Mouse (Mus musculus): ENCODE measurements around the gene Pcyt2.

Pcyt2 gene

GRCm38 (mm10) chr11:120617519-120618112, at the start of gene Pcyt2:
Gene Pcyt2 (minus strand): TSS chr11:120617936.
- DNase-seq = peak; percentile 93

DNA sequence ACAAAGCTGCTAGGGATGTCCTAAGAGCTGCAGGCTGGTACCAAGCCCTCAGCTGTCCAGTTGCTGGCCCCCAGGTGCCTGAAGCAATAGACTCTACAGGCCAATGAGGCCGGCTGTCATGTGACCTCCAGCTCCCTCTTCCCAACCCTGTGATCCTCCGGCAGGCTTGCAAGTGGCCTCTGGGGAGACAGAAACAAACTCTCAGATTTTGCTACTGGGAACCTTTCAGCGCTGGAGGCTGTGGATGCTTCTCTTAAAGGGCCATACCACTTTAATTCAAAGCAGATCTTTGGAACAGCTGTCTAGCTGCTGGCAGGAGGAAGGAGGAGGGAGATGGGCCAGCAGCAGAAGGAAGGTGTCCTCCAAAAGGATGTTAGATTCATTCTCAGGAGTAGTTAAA, 48.9 kb upstream of the Pcyt2 start:
- no peak for DNase-seq

DNA sequence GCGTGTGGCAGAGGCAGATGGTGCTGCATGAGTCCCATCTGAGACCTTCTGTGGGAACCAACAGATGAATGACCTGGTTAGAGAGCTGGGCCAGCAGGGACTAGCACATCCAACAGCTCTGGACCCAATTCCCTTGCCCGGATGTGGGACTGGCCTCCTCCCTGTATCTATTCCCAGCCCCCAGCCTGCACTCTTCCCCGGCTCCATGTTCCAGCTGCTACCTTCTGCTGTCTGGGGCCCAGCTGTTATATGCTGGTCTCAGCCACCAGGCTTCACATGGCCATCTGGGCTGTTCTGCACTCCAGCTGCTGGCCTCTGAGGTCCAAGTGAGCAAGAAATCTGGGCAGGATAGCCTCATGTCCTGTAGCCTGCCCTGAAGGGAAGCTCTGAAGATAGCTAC, 47.7 kb upstream of the Pcyt2 start:
- DNase-seq = no peak

DNA sequence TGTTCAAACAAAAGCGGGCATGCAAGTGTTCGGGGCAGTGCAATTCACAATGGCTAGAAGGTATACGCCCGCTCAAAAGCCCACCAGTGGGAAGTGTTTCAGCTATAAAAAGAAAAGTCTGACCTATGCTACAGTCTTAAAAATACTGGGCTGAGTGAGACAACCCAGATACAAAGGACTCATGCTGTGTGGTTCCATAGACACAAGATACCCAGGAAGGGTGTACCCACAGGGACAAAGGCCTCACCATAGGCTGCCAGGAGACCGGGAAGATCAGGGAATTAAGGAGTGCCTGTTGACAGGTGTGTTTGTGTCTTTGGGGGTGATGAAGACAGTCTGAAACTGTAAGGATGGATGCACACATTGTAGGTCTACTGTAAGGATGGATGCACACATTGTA, 46.0 kb upstream of the Pcyt2 start:
- DNase-seq = no peak

DNA sequence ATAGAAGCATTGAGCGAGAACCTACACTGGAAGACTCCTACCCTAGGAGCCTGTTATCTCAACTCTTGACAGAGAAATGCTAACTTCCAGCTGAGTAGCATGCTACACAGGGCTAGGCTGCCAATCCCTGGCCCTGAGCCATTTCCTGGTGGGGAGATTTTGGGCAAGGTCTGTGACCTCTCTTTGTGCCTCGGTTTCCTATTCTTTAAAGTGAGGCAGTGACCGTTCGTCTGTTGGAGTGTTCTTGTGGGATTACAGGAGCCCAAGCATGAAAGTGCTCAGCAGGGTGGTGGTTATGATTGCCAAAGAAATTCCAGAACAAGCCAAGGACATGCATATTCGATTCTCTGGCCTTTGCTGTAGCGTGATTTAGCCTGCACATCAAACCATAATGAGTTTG, 45.0 kb upstream of the Pcyt2 start:
- DNase-seq = no peak

- no peak for DNase-seq
These were observed 43.3 kb upstream of the Pcyt2 start, which contains the start of gene Notum for GRCm38 (mm10) chr11:120661076-120661460. Gene Notum (minus strand): TSS chr11:120661175.

DNA sequence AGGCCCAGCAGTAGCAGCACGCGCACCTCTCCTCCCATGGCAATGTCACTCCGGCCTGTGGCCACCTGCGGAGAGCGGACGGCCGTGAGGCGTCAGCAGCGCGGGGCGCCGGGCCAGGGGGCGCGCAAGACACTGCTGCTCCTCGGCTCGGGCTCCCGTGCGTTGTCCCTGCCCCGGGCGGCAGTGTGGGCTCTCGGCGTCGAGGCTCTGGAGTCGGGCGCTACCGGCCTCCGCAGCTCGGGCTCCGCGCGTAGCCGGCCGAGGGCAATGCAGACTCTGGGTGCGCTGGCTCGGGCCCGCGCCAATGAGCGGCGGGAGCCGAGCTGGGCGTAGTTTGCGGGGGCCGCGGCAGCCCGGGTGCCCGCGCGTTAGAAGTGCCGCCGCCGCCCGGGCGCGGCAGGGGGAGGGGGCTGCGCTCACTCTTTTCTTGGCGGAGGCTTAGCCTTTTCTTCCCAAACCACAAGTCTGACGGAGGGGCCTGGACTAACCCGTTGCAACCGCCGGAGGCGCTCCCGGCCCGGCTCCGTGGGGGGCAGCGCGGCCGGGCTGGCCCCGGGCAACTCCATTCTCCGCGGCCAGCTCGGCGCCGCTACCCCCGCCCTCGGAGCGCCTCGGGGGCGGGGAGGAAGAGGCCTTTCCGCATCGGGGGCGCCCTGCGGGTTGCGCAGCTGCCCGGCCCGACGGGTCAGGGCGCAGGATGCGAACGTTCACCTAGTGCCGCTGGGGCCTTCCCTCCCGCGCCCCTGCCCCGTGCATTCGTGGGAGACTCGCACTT, 42.8 kb upstream of the Pcyt2 start:
- DNase-seq = no peak

DNA sequence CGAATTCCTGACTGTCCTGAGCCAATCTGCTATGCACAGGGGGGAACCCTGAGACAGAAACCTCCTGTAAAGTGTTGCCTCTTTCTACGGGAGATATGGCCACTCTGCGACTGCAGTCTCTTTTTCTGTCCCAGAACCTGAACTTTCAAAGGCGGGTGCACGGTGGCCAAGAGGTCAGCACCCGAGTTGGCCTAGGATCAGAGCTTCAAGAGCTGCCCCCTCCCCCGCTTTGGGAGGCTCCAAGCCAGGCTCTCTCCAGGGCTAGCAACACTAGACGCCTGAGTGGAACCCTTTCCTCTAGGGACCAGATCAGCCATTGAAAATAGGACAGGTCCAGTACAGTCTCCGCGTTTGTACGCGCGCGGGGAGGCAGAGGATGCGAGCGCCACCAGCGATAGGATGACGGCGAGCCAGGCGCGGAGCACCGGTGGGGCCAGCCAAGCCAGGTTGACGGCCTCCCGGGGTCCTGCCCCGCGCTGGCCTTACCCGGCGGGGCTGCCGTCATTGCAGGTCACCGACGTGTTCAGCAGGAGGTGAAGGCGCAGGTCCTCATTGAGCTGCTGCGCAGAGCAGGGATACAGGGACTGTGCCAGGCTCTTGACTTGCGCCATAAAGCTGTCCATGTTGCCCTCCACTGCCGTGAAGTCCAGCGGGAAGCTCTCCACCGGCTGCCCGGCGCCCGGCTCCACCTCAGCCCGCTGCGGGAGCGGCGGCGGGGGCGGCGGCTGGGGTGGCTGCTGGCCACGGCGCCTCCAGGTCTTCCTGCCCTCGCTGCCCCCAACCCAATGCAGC, 42.0 kb upstream of the Pcyt2 start:
- DNase-seq = no peak

GRCm38 (mm10) chr11:120658876-120659410, 41.2 kb upstream of the Pcyt2 start:
- peak; percentile 45 for DNase-seq

- DNase-seq = no peak
These were observed 39.6 kb upstream of the Pcyt2 start for GRCm38 (mm10) chr11:120657301-120657700.

GRCm38 (mm10) chr11:120654741-120655140, 37.0 kb upstream of the Pcyt2 start:
- no peak for DNase-seq

- DNase-seq = no peak
These were observed 34.1 kb upstream of the Pcyt2 start for GRCm38 (mm10) chr11:120651872-120652271.

- DNase-seq = peak; percentile 49
These were observed 30.3 kb upstream of the Pcyt2 start, which contains the start of gene Myadml2 for GRCm38 (mm10) chr11:120648001-120648476. Gene Myadml2 (minus strand): TSS chr11:120648158.

DNA sequence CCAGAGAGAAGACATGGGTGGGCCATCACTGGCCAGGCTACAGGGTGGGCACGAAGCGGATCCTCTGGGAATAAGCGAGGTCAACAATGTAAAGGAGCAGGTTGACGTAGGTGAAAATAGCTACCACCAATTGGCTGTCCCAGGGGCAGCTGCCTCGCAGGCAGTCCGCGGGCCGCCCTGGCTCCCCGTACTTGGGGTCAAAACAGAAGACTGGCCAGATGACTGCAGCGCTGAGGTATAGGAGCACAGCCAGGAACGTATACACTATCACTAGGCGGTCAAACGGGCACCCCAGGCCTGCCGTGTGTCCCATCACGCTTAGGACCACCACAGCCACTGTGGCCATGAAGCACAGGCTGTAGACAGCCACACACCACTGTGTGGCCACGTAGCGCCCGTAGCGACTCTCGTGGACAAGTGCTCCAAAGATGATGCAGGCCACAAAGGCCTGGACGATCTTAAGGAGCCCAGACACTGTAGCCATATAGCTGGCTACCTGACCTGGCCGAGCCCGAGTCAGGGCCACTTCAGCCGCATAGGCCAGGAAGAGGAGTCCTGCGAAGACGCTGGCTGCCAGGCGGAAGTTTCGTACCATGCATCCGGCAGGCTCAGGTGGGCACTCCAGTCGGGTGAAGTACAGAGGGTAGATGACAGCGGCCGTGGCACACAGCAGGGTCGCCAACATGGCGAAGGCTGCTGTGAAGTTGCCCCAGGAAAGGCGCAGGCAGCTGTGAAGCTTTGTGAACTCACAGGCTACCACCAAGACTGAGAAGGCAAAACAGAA, 29.5 kb upstream of the Pcyt2 start:
- DNase-seq = no peak

GRCm38 (mm10) chr11:120643601-120643987, 25.9 kb upstream of the Pcyt2 start, which contains the start of gene Pycr1:
Gene Pycr1 (minus strand): TSS chr11:120643769.
- peak; percentile 87 for DNase-seq

DNA sequence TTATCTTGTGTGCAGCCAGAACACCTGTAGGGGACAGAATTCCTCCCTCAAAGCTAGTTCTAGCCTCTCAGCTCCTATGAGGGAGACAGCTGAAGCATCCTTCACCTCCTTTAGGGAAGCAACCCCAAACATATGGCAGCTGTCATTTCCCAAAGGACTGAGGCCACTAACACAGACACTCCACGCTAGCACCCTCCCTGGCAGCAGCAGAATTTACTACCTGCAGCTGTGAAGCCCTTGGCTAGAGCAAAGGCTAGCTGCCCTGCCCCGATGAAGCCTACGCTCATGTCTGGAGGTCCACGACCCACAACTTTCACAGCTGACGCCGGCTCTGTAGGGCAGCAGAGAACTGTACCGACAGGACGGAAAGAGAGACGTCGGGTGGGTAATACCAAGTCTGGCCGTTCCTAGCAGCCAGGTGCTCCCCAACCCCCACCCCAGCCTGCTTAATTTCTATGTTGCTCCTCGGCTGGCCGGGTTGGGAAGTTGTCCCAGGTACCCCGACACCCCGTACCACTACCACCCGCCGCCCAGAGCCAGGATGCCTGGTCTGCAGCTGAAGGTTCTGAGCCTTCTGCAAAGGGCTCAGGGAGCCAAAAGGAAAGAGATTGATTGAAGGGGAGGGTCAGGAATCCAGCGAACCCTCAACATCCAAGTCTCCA, 25.3 kb upstream of the Pcyt2 start:
- no peak for DNase-seq

DNA sequence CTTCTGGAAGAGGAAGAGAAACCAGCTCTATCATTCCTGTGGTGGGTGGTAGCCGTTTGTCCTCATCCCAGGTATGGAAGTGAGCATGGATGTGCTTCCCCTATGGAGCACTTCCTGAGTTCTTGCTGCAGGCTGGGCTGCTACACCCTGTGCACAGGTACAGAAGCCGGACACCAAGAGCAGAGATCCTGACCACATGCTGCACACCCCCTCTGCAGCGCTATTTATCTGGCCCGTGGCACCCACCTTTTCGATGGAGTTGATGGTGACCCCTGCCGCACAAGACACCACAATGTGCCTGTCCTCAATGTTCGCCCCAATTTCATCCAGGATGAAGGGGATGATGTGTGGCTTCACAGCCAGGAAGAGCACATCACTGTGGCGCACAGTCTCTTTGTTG, 24.1 kb upstream of the Pcyt2 start:
- no peak for DNase-seq

DNA sequence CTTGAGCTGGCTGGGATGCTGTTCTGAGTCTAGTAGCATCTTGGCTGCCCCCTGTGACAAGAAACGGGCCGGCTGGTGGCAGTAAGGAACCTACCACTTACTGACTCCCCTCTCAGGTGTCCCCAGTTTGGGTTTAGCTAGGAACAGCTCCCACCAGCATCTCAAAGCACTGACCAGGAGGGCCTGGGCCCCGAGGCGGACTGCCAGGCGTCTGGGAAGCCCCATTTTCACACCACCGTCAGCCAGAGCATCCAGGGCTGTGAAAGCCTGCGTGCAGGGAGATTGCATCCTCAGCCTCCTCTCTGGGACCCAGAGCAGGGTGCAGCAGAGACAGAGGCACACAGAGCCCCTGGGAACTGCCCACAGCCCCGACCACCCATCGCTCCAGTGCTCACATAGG, 23.5 kb upstream of the Pcyt2 start:
- no peak for DNase-seq

- DNase-seq = no peak
These were observed 17.1 kb upstream of the Pcyt2 start for GRCm38 (mm10) chr11:120634810-120635209.

GRCm38 (mm10) chr11:120633520-120634343, 16.0 kb upstream of the Pcyt2 start, which contains the start of gene Mafg:
Gene Mafg (minus strand): TSS chr11:120633600.
- peak; percentile 91 for DNase-seq
